Mouse (Mus musculus) cerebellum, adult 2 months (tissue): Measurements from ENCODE around the gene Birc5.

ENCODE experiments used
- CTCF ChIP-seq: fragments of 200-500 bp; IDR thresholded peaks from 2 replicates; pipeline ENCODE4 v1.5.1; 2011; ENCODE audit warnings: low read depth, mild to moderate bottlenecking, control low read depth, low read length, moderate library complexity, borderline replicate concordance; ENCODE audit not compliant: insufficient read depth
- POLR2A ChIP-seq: fragments of 200-500 bp; IDR thresholded peaks from 2 replicates; pipeline ENCODE4 v1.6.1; 2011; ENCODE audit warnings: low read length, control low read depth, borderline replicate concordance; ENCODE audit not compliant: insufficient read depth

DNA sequence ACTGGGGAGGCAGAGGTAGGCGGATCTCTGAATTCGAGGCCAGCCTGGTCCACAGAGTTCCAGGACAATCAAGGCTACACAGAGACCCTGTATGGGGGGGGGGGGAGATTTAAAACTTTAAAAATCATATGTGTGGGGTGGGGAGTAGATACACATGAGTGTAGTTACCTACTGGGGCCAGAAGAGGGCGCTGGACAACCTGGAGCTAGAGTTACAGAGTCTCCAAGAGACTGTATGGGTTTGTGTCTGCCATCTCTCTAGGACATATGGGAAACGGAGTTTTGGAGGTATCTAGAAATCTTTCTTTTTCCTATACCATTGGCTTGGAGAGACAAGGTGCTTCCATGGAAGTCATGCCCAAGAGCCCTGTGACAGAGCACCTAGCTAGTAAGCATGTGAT lies 25.4 kb downstream of the Birc5 start:
- no peak for TF ChIP-seq POLR2A
- TF ChIP-seq CTCF: no peak
